Mouse (Mus musculus): ENCODE measurements around the gene Bst2.

DNA sequence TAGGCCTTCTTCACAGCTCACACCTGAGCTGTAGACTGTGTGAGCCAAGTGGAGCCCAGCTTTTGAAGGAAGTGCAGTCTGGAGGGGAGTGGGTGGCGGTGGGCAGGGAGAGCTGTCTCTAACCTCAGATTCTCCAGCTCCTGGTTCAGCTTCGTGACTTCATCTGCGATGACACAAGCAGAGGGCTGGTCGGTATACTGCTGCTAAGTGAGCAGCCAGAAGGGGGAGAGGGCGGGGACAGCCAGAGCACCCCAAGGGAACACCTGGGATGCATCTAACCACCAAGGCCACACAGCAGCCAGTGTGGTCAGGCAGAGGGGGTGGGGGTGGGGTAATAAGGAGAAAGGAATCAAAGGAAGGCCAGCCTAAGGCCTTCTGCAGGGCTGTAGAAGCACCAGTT, 1.6 kb downstream of the Bst2 start:
- TF ChIP-seq CTCF (IDR thresholded peaks at IDR 0.05; ENCODE audit: borderline replicate concordance, control insufficient read depth, extremely low read depth, insufficient read depth, low read length, poor library complexity) (0 out of 2 replicates have a peak, but pooled peaks have one; percentile 34), POLR2A (IDR thresholded peaks at IDR 0.05; ENCODE audit: control insufficient read depth, extremely low read depth, insufficient read depth, low read length, poor library complexity) (no peak)

Data from thymus, adult 2 months (tissue).